Mouse (Mus musculus): ENCODE results near the gene Akt1s1. TPM values are rescaled to one million over a fixed set of nuclear protein-coding genes. Genes with fewer than 3 reads are reported as not detected.
"Not testable (repeated sequence)": the region's sequence is repeated elsewhere in the genome, so short reads cannot be mapped to it uniquely, and the experiment has no call there.

The Akt1s1 gene
- polyA plus RNA-seq, 1 experiment from 2014 or later: 61.6 TPM

DNA sequence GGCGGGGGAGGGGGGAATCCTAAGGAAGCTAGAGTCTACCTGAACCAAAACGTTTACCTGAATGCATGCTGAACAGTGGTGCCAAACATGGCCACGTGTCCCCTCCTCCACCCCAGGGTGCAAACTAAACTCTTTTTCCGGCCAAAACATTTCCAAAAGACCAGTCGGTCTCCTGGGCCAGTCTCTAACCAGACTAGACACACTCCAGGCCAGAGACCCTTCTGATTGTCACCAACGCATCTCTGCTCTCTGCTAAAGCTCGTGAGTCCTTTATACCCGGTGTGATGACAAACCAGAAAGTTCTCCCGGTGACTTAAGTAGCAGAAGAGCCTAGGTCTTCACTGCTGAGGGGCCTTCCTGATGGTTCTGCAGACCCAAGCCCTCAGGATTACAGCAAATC lies 19.0 kb downstream of the Akt1s1 start:
- Histone ChIP-seq H3K4me1 (ENCODE audit: control insufficient read depth in 2 of 2, insufficient read depth in 2 of 2, low read length in 2 of 2) (peaks cover 41 to 59% of the 10 kb centered on the region in 2 experiments), H3K4me3 (ENCODE audit: control insufficient read depth in 1 of 2, insufficient read depth in 1 of 2, low read depth in 1 of 2, low read length in 2 of 2) (peak overlapping the region; percentile 77 to 95), H3K9me3 (ENCODE audit: control insufficient read depth, low read length) (no peaks in the 10 kb centered on the region), H3K9ac (ENCODE audit: low read length) (peak overlapping the region; percentile 97), H3K27ac (replicated peaks in 1 of 2; ENCODE audit: control insufficient read depth in 1 of 2, insufficient read depth in 1 of 2, low read depth in 2 of 2, low read length in 2 of 2) (peak overlapping the region; percentile 13 to 100; a peak in 2 of 4 replicates), H3K27me3 (ENCODE audit: control insufficient read depth, insufficient read depth, low read length) (no peaks in the 10 kb centered on the region), H3K36me3 (ENCODE audit: control insufficient read depth, insufficient read depth, low read length) (peaks cover 39% of the 10 kb centered on the region), H3K4me2 (ENCODE audit: low read length) (peak overlapping the region; percentile 92)
- 42% methylated on average over 9 of the region's 9 CpGs for WGBS
- ATAC-seq (ENCODE audit: insufficient number of reproducible peaks, insufficient read depth, low FRiP score, low read depth): no peak

DNA sequence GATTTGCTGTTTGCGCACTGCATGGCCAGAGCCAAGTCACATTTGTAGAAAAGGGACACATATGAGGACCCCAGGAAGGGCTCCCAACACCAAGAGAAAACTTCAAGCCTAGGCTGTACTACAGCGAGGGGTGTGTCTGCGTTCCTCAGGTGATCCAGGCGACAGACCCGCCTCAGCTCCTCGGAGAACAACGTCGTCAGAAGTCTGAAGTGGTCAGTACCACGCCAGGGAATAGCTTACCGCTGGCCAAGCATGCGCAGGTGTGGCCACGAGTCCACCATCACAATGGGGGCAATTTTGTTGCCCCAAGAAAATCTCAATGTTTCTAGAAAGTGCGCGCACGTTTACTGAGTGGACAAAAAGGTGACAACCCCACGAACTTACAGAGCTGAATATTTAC lies 19.7 kb downstream of the Akt1s1 start:
- ATAC-seq (ENCODE audit: insufficient number of reproducible peaks, insufficient read depth, low FRiP score, low read depth): no peak
- H3K4me1 ChIP-seq (ENCODE audit: control insufficient read depth in 2 of 2, insufficient read depth in 2 of 2, low read length in 2 of 2): peaks cover 43 to 66% of the 10 kb centered on the region in 2 experiments
- H3K4me2 ChIP-seq (ENCODE audit: low read length): peak overlapping the region; percentile 92
- H3K27ac ChIP-seq (replicated peaks in 1 of 2; ENCODE audit: control insufficient read depth in 1 of 2, insufficient read depth in 1 of 2, low read depth in 2 of 2, low read length in 2 of 2): peak overlapping the region; percentile 19 to 100; a peak in 3 of 4 replicates
- H3K9me3 ChIP-seq (ENCODE audit: control insufficient read depth, low read length): no peaks in the 10 kb centered on the region
- 7% methylated on average over 16 of the region's 16 CpGs for WGBS
- H3K27me3 ChIP-seq (ENCODE audit: control insufficient read depth, insufficient read depth, low read length): no peaks in the 10 kb centered on the region
- peak overlapping the region; percentile 97 for H3K9ac ChIP-seq (ENCODE audit: low read length)
- H3K36me3 ChIP-seq (ENCODE audit: control insufficient read depth, insufficient read depth, low read length): peaks cover 32% of the 10 kb centered on the region
- peak overlapping the region; percentile 77 to 95 for H3K4me3 ChIP-seq (ENCODE audit: control insufficient read depth in 1 of 2, insufficient read depth in 1 of 2, low read depth in 1 of 2, low read length in 2 of 2)

- ATAC-seq (ENCODE audit: insufficient number of reproducible peaks, insufficient read depth, low FRiP score, low read depth): peak; percentile 48
- Histone ChIP-seq H3K4me2 (ENCODE audit: low read length) (peak overlapping the region; percentile 92), H3K4me3 (ENCODE audit: control insufficient read depth in 1 of 2, insufficient read depth in 1 of 2, low read depth in 1 of 2, low read length in 2 of 2) (peak overlapping the region; percentile 77 to 95), H3K9me3 (ENCODE audit: control insufficient read depth, low read length) (no peaks in the 10 kb centered on the region), H3K9ac (ENCODE audit: low read length) (peak overlapping the region; percentile 97), H3K27me3 (ENCODE audit: control insufficient read depth, insufficient read depth, low read length) (no peaks in the 10 kb centered on the region), H3K27ac (replicated peaks in 1 of 2; ENCODE audit: control insufficient read depth in 1 of 2, insufficient read depth in 1 of 2, low read depth in 2 of 2, low read length in 2 of 2) (peak overlapping the region; percentile 96 to 100), H3K36me3 (ENCODE audit: control insufficient read depth, insufficient read depth, low read length) (peaks cover 26% of the 10 kb centered on the region), H3K4me1 (ENCODE audit: control insufficient read depth in 2 of 2, insufficient read depth in 2 of 2, low read length in 2 of 2) (peaks cover 43 to 67% of the 10 kb centered on the region in 2 experiments)
- WGBS: under 1% methylated on average over 99 of the region's 108 CpGs
These were observed 20.3 kb downstream of the Akt1s1 start for GRCm38 (mm10) chr7:44868919-44869696.

DNA sequence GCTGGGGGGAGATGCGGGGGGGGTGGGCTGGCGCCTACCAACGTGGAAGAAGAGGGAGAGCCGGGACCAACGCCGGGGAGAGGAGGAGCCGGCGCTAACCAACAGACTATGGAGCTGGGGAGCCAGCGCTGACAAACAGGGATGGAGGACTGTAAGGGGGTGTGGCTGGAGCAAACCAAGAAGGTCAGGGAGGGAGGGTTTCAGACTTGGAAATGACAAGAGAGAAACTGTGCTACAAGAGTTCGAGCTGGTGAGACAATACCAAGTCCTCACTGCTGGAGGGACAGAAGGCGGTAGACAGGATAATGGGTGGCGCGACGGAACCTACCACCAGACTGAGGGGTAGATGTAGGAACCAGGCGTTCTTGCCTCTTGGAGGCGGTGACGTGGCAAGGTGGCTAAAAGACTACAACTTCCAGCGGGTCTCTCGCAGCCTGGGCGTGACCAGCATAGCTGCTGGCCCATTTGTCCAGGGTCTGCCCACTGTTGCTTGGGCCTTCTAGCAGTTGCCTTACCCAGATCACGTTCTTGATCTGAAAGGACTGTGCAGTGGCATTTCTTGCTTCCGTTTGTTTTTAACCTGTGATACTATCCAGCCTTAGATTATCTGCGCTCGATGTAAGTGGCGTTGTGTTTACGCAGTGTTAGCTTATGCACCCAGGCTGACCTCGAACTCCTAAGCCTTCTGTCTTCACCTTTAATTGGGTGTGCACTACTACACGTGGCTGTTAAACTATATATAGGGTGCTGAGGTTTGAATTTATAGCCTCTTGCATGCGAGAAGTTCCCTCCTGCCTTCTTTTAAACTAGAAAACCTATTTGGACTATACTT lies 21.1 kb downstream of the Akt1s1 start, which contains the start of gene Ptov1:
Gene Ptov1, minus strand, starts transcription at position 92 of the 832 bp plus-strand sequence.
- H3K4me2 ChIP-seq (ENCODE audit: low read length): peak within 1 kb of the TSS; percentile 92
- H3K9ac ChIP-seq (ENCODE audit: low read length): peak within 1 kb of the TSS; percentile 97
- WGBS: 4% methylated on average over 29 of the region's 29 CpGs
- peaks cover 18% of the 10 kb centered on the region for H3K36me3 ChIP-seq (ENCODE audit: control insufficient read depth, insufficient read depth, low read length)
- H3K27ac ChIP-seq (replicated peaks in 1 of 2; ENCODE audit: control insufficient read depth in 1 of 2, insufficient read depth in 1 of 2, low read depth in 2 of 2, low read length in 2 of 2): peak within 1 kb of the TSS; percentile 96 to 100
- ATAC-seq (ENCODE audit: insufficient number of reproducible peaks, insufficient read depth, low FRiP score, low read depth): peak; percentile 89
- H3K9me3 ChIP-seq (ENCODE audit: control insufficient read depth, low read length): no peaks in the 10 kb centered on the region
- H3K4me1 ChIP-seq (ENCODE audit: control insufficient read depth in 2 of 2, insufficient read depth in 2 of 2, low read length in 2 of 2): peaks cover 38 to 59% of the 10 kb centered on the region in 2 experiments
- no peaks in the 10 kb centered on the region for H3K27me3 ChIP-seq (ENCODE audit: control insufficient read depth, insufficient read depth, low read length)
- peak within 1 kb of the TSS; percentile 77 to 95 for H3K4me3 ChIP-seq (ENCODE audit: control insufficient read depth in 1 of 2, insufficient read depth in 1 of 2, low read depth in 1 of 2, low read length in 2 of 2)

DNA sequence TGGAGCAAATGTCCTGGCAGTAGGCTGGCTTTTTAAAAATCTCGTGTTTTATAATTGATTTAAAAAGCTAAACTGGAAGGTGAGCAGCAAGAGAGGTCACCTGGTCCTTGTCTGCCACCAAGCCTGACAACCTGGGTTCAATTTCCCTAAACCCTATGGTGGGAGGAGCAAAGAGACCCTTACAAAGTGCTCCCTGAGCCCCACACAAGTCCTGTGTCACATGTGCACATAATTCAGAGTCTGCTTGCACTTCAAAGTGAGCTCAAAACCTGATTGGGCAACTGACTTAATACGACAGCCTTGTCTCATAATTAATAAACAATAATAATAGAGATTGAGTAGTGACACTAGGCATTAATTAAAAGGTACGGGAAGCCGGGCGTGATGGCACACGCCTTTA lies 21.8 kb downstream of the Akt1s1 start:
- peaks cover 11% of the 10 kb centered on the region; the same call in 1 of the 2 replicates for H3K36me3 ChIP-seq (ENCODE audit: control insufficient read depth, insufficient read depth, low read length)
- peaks cover 31 to 52% of the 10 kb centered on the region in 2 experiments for H3K4me1 ChIP-seq (ENCODE audit: control insufficient read depth in 2 of 2, insufficient read depth in 2 of 2, low read length in 2 of 2)

GRCm38 (mm10) chr7:44871181-44871580 lies 22.4 kb downstream of the Akt1s1 start:
- peaks cover 28 to 46% of the 10 kb centered on the region in 2 experiments for H3K4me1 ChIP-seq (ENCODE audit: control insufficient read depth in 2 of 2, insufficient read depth in 2 of 2, low read length in 2 of 2)
- 71% methylated on average over 1 of the region's 1 CpGs for WGBS

More for the DNA sequence above, 21.8 kb downstream of the Akt1s1 start:
- peak overlapping the region in 1 of 2 experiments; percentile 77; a peak in 2 of 4 replicates for H3K4me3 ChIP-seq (ENCODE audit: control insufficient read depth in 1 of 2, insufficient read depth in 1 of 2, low read depth in 1 of 2, low read length in 2 of 2)
- peak overlapping the region; percentile 97 for H3K9ac ChIP-seq (ENCODE audit: low read length)
- peak overlapping the region; percentile 92 for H3K4me2 ChIP-seq (ENCODE audit: low read length)
- no peak for ATAC-seq (ENCODE audit: insufficient number of reproducible peaks, insufficient read depth, low FRiP score, low read depth)
- H3K9me3 ChIP-seq (ENCODE audit: control insufficient read depth, low read length): no peaks in the 10 kb centered on the region
- H3K27me3 ChIP-seq (ENCODE audit: control insufficient read depth, insufficient read depth, low read length): no peaks in the 10 kb centered on the region
- WGBS: 83% methylated on average over 6 of the region's 6 CpGs
- peak overlapping the region; percentile 83 to 100 for H3K27ac ChIP-seq (replicated peaks in 1 of 2; ENCODE audit: control insufficient read depth in 1 of 2, insufficient read depth in 1 of 2, low read depth in 2 of 2, low read length in 2 of 2)

DNA sequence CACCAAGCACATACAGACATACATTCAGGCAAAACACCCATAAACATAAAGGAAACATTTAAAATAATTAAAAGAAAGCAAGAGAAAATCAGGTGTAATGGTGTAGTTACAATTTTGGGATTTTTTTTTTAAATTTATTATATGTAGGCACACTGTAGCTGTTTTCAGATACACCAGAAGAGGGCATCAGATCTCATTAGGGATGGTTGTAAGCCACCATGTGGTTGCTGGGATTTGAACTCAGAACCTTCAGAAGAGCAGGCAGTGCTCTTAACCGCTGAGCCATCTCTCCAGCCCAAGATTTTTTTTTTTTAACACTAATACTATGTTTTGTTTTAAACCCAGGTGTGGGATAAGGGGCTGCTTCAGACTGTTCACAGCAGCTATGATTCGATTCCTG lies 23.0 kb downstream of the Akt1s1 start:
- H3K9ac ChIP-seq (ENCODE audit: low read length); H3K4me2 ChIP-seq (ENCODE audit: low read length); H3K27ac ChIP-seq (replicated peaks in 1 of 2; ENCODE audit: control insufficient read depth in 1 of 2, insufficient read depth in 1 of 2, low read depth in 2 of 2, low read length in 2 of 2); H3K4me3 ChIP-seq (ENCODE audit: control insufficient read depth in 1 of 2, insufficient read depth in 1 of 2, low read depth in 1 of 2, low read length in 2 of 2); H3K27me3 ChIP-seq (ENCODE audit: control insufficient read depth, insufficient read depth, low read length); ATAC-seq (ENCODE audit: insufficient number of reproducible peaks, insufficient read depth, low FRiP score, low read depth); H3K9me3 ChIP-seq (ENCODE audit: control insufficient read depth, low read length): not testable (repeated sequence)
- peaks cover 23 to 40% of the 10 kb centered on the region in 2 experiments for H3K4me1 ChIP-seq (ENCODE audit: control insufficient read depth in 2 of 2, insufficient read depth in 2 of 2, low read length in 2 of 2)
- 88% methylated on average over 2 of the region's 2 CpGs for WGBS
- peaks cover 16% of the 10 kb centered on the region for H3K36me3 ChIP-seq (ENCODE audit: control insufficient read depth, insufficient read depth, low read length)

More at GRCm38 (mm10) chr7:44871181-44871580, 22.4 kb downstream of the Akt1s1 start:
- no peak overlapping the region for H3K4me3 ChIP-seq (ENCODE audit: control insufficient read depth in 1 of 2, insufficient read depth in 1 of 2, low read depth in 1 of 2, low read length in 2 of 2)
- ATAC-seq (ENCODE audit: insufficient number of reproducible peaks, insufficient read depth, low FRiP score, low read depth): no peak
- H3K27me3 ChIP-seq (ENCODE audit: control insufficient read depth, insufficient read depth, low read length): no peaks in the 10 kb centered on the region
- no peak overlapping the region for H3K27ac ChIP-seq (replicated peaks in 1 of 2; ENCODE audit: control insufficient read depth in 1 of 2, insufficient read depth in 1 of 2, low read depth in 2 of 2, low read length in 2 of 2)
- no peak overlapping the region for H3K9ac ChIP-seq (ENCODE audit: low read length)
- H3K36me3 ChIP-seq (ENCODE audit: control insufficient read depth, insufficient read depth, low read length): peaks cover 10% of the 10 kb centered on the region; the same call in 1 of the 2 replicates
- no peak overlapping the region for H3K4me2 ChIP-seq (ENCODE audit: low read length)
- no peaks in the 10 kb centered on the region for H3K9me3 ChIP-seq (ENCODE audit: control insufficient read depth, low read length)
